Mouse (Mus musculus) lung, adult 18-20 months (tissue): ENCODE data around the gene Foxi3.

Experiments
- DNase-seq, 2 experiments: peaks; one replicate each; pipeline ENCODE4 v3.0.0; 2022; ENCODE audit warnings: mixed read lengths in 2 of 2

The Foxi3 gene

DNA sequence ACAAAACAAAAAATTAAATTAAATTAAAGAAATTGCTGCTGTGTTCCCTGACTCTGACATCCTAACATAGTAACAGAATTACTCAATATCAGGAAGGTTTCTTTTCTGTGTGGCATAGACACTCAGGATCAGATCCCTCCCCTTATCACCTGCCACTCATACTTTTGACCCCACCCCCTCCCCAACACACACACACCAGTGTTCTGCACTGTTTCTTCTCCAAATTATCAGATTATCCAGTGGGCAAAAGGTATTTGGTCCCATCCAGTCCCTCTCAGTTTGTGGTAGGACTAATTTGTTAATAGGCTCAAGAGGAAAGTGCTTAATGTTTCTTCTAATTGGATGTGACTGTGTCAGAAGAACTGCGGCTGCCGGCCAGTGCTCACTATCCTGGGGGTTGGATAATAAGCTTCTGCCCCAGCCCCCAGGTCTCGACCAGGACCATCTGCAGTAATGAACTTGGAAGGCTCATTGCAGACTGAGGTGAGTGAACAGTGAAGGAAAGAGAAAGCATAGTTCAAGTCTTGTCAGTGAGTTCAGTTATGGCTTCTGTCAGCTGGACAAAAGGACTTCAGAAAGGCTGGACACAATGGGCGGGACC is 39.9 kb downstream of the Foxi3 start:
- no peak for DNase-seq

DNA sequence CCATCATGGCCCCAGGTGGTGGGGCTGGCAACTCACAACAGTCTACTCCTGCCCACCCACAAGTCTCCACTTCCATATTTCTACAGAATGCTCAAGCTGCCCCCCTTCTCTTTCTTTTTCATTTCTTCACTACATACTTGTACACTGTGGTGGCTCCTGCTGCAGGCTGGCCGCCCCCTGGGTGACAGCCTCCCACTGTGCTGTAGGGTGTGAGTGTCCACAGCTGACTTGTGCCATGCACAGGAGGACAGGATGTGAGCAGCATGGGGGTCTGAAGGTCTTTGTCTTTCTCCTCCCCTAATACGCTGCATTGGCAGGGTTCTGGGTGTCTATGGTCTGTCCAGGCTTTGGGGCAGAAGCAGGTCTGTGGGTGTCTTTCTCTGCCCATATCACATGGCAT is 46.3 kb downstream of the Foxi3 start:
- DNase-seq, result no peak

DNA sequence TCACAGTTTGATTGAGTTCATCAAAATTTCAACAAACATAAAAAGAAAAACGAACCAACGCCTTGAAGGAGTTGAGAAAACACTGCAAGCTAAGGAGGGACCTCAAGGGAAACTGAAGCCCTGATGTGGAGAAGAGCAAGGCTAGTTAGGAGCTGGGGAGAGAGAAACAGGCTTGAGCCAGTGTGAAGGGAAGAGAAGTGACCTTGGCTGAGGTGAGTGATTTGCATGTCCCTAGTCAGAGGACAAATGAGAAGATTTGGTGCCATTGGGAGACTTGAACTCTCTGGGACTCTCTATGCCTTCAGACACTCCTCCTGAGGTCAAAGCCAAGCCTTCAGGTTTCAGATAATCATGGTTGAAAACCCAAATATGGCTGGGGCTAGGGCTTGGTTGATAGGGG is 47.8 kb downstream of the Foxi3 start:
- no peak for DNase-seq
